Mouse (Mus musculus) hindbrain, embryonic 15.5 days (tissue): ENCODE measurements around the gene Ddo. TPM values are rescaled to one million over a fixed set of nuclear protein-coding genes. Genes with fewer than 3 reads are reported as not detected.
A peak's percentile ranks its signal among the peaks of the same experiment; 100 is the strongest.

ENCODE experiments used
- ATAC-seq: fragments of 200-750 bp; cut with Nextera tagmentation; 2 replicates; pipeline ENCODE4 v1.8.0; 2017; ENCODE audit warnings: low read depth, moderate number of reproducible peaks, moderate TSS enrichment; ENCODE audit not compliant: low FRiP score
- H3K27ac ChIP-seq: fragments of 300-500 bp; sonication (generic); replicated peaks from 2 replicates; pipeline ENCODE4 v1.5.1; 2015; ENCODE audit warnings: mild to moderate bottlenecking, inconsistent platforms
- H3K27me3 ChIP-seq: fragments of 300-500 bp; sonication (generic); 2 replicates; pipeline ENCODE4 v1.6.1; 2015; ENCODE audit warnings: control low read depth, inconsistent platforms
- H3K36me3 ChIP-seq: fragments of 300-500 bp; sonication (generic); 2 replicates; pipeline ENCODE4 v1.6.1; 2015; ENCODE audit warnings: control low read depth, inconsistent platforms
- H3K4me1 ChIP-seq: fragments of 300-500 bp; sonication (generic); replicated peaks from 2 replicates; pipeline ENCODE4 v1.6.1; 2015; ENCODE audit warnings: control low read depth, inconsistent platforms
- H3K4me2 ChIP-seq: fragments of 300-500 bp; sonication (generic); 2 replicates; pipeline ENCODE4 v1.6.1; 2015; ENCODE audit warnings: moderate library complexity, mild to moderate bottlenecking, inconsistent platforms
- H3K4me3 ChIP-seq: fragments of 300-500 bp; sonication (generic); 2 replicates; pipeline ENCODE4 v1.5.1; 2015; ENCODE audit warnings: mild to moderate bottlenecking, inconsistent platforms
- H3K9ac ChIP-seq: fragments of 300-500 bp; sonication (generic); 2 replicates; pipeline ENCODE4 v1.6.1; 2015; ENCODE audit warnings: inconsistent platforms
- H3K9me3 ChIP-seq: fragments of 300-500 bp; sonication (generic); 2 replicates; pipeline ENCODE4 v1.6.1; 2016; ENCODE audit warnings: control low read depth, inconsistent platforms
- WGBS: fragments of 180-500 bp; shearing (Covaris S2); methylation state at CpG from one replicate; pipeline ENCODE4 v1.1.7; 2015; 5-methylcytosine and 5-hydroxymethylcytosine counted together
- polyA plus RNA-seq: library from polyadenylated mRNA; unstranded; fragments of >200 nt; fragmentation: Nextera tagmentation; extraction: Ambion mirVana; gene quantifications from 2 replicates; pipeline ENCODE4 v1.2.1, GENCODE M21; 2015

The Ddo gene
- polyA plus RNA-seq, 1 experiment from 2014 or later: 1.6 TPM

GRCm38 (mm10) chr10:40687407-40687806 lies 57.6 kb downstream of the Ddo start:
- no peak overlapping the region for H3K27ac ChIP-seq
- no peaks in the 10 kb centered on the region for H3K36me3 ChIP-seq
- no peak overlapping the region for H3K4me2 ChIP-seq
- ATAC-seq: no peak
- no peak overlapping the region for H3K4me3 ChIP-seq
- no peaks in the 10 kb centered on the region for H3K27me3 ChIP-seq
- no peaks in the 10 kb centered on the region for H3K9me3 ChIP-seq
- 77% methylated on average over 2 of the region's 2 CpGs for WGBS
- no peak overlapping the region for H3K9ac ChIP-seq
- peaks cover 15% of the 10 kb centered on the region for H3K4me1 ChIP-seq

- H3K9me3 ChIP-seq: no peaks in the 10 kb centered on the region
- no peak for ATAC-seq
- WGBS: 70% methylated on average over 6 of the region's 6 CpGs
Measured at GRCm38 (mm10) chr10:40688266-40688665, 58.5 kb downstream of the Ddo start.

GRCm38 (mm10) chr10:40688873-40689272 lies 59.1 kb downstream of the Ddo start:
- H3K9ac ChIP-seq: no peak overlapping the region
- no peak for ATAC-seq
- peaks cover under 1% of the 10 kb centered on the region; the same call in 1 of the 2 replicates for H3K4me1 ChIP-seq
- no peaks in the 10 kb centered on the region for H3K36me3 ChIP-seq
- WGBS: 26% methylated on average over 1 of the region's 1 CpGs
- no peaks in the 10 kb centered on the region for H3K9me3 ChIP-seq
- no peak overlapping the region for H3K27ac ChIP-seq
- H3K4me3 ChIP-seq: no peak overlapping the region
- H3K27me3 ChIP-seq: no peaks in the 10 kb centered on the region
- H3K4me2 ChIP-seq: no peak overlapping the region

More at GRCm38 (mm10) chr10:40688266-40688665, 58.5 kb downstream of the Ddo start:
- Histone ChIP-seq H3K9ac (no peak overlapping the region), H3K4me3 (no peak overlapping the region), H3K27me3 (no peaks in the 10 kb centered on the region), H3K27ac (no peak overlapping the region), H3K4me1 (peaks cover 7% of the 10 kb centered on the region), H3K36me3 (no peaks in the 10 kb centered on the region), H3K4me2 (no peak overlapping the region)

- ATAC-seq: no peak
- H3K4me1 ChIP-seq: no peaks in the 10 kb centered on the region
- H3K4me2 ChIP-seq: no peak overlapping the region
- no peaks in the 10 kb centered on the region for H3K27me3 ChIP-seq
- H3K9me3 ChIP-seq: no peaks in the 10 kb centered on the region; the same call in 1 of the 2 replicates
- no peaks in the 10 kb centered on the region for H3K36me3 ChIP-seq
- H3K4me3 ChIP-seq: no peak overlapping the region
- no peak overlapping the region for H3K27ac ChIP-seq
- no peak overlapping the region for H3K9ac ChIP-seq
- 85% methylated on average over 4 of the region's 4 CpGs for WGBS
Measured at GRCm38 (mm10) chr10:40698652-40699051, 68.8 kb downstream of the Ddo start.

- Histone ChIP-seq H3K27me3 (no peaks in the 10 kb centered on the region), H3K4me3 (no peak overlapping the region), H3K9ac (no peak overlapping the region), H3K9me3 (no peaks in the 10 kb centered on the region), H3K27ac (no peak overlapping the region), H3K4me2 (no peak overlapping the region), H3K36me3 (no peaks in the 10 kb centered on the region), H3K4me1 (no peaks in the 10 kb centered on the region)
- ATAC-seq: no peak
- WGBS: 84% methylated on average over 7 of the region's 7 CpGs
Measured at GRCm38 (mm10) chr10:40711127-40711526, 81.3 kb downstream of the Ddo start.

- Histone ChIP-seq H3K4me3 (no peak overlapping the region), H3K36me3 (no peaks in the 10 kb centered on the region), H3K27ac (no peak overlapping the region), H3K27me3 (no peaks in the 10 kb centered on the region), H3K9ac (no peak overlapping the region), H3K9me3 (no peaks in the 10 kb centered on the region), H3K4me2 (no peak overlapping the region), H3K4me1 (0 out of 2 replicates have a peak, but pooled peaks cover 4% of the 10 kb centered on the region)
- WGBS: 38% methylated on average over 9 of the region's 9 CpGs
- ATAC-seq: peak; percentile 56
Measured at GRCm38 (mm10) chr10:40713018-40713608, 83.3 kb downstream of the Ddo start.

GRCm38 (mm10) chr10:40713829-40714228 lies 84.0 kb downstream of the Ddo start:
- Histone ChIP-seq H3K36me3 (no peaks in the 10 kb centered on the region), H3K4me2 (no peak overlapping the region), H3K4me3 (no peak overlapping the region), H3K9ac (no peak overlapping the region), H3K27me3 (no peaks in the 10 kb centered on the region), H3K9me3 (no peaks in the 10 kb centered on the region), H3K4me1 (0 out of 2 replicates have a peak, but pooled peaks cover 4% of the 10 kb centered on the region), H3K27ac (no peak overlapping the region)
- 82% methylated on average over 9 of the region's 9 CpGs for WGBS
- ATAC-seq: no peak

- H3K4me2 ChIP-seq: no peak overlapping the region
- no peak overlapping the region for H3K4me3 ChIP-seq
- no peak overlapping the region for H3K9ac ChIP-seq
- no peaks in the 10 kb centered on the region for H3K36me3 ChIP-seq
- H3K9me3 ChIP-seq: no peaks in the 10 kb centered on the region
- H3K27ac ChIP-seq: no peak overlapping the region
- 91% methylated on average over 4 of the region's 4 CpGs for WGBS
- no peaks in the 10 kb centered on the region for H3K27me3 ChIP-seq
- ATAC-seq: no peak
- 0 out of 2 replicates have a peak, but pooled peaks cover 4% of the 10 kb centered on the region for H3K4me1 ChIP-seq
Measured at GRCm38 (mm10) chr10:40715151-40715550, 85.3 kb downstream of the Ddo start.

- 68% methylated on average over 8 of the region's 8 CpGs for WGBS
- no peak overlapping the region for H3K4me2 ChIP-seq
- H3K4me3 ChIP-seq: no peak overlapping the region
- H3K27me3 ChIP-seq: no peaks in the 10 kb centered on the region
- H3K9me3 ChIP-seq: no peaks in the 10 kb centered on the region
- no peaks in the 10 kb centered on the region for H3K36me3 ChIP-seq
- 0 out of 2 replicates have a peak, but pooled peaks cover 4% of the 10 kb centered on the region for H3K4me1 ChIP-seq
- no peak for ATAC-seq
- H3K27ac ChIP-seq: no peak overlapping the region
- H3K9ac ChIP-seq: no peak overlapping the region
Measured at GRCm38 (mm10) chr10:40716296-40716695, 86.5 kb downstream of the Ddo start.

- ATAC-seq: no peak
- 87% methylated on average over 3 of the region's 3 CpGs for WGBS
- H3K4me3 ChIP-seq: no peak overlapping the region
- H3K36me3 ChIP-seq: no peaks in the 10 kb centered on the region
- 0 out of 2 replicates have a peak, but pooled peaks cover 4% of the 10 kb centered on the region for H3K4me1 ChIP-seq
- no peaks in the 10 kb centered on the region for H3K27me3 ChIP-seq
- no peak overlapping the region for H3K9ac ChIP-seq
- H3K9me3 ChIP-seq: no peaks in the 10 kb centered on the region
- H3K4me2 ChIP-seq: no peak overlapping the region
- no peak overlapping the region for H3K27ac ChIP-seq
Measured at GRCm38 (mm10) chr10:40716713-40717112, 86.9 kb downstream of the Ddo start.

- 0 out of 2 replicates have a peak, but pooled peaks cover 4% of the 10 kb centered on the region for H3K4me1 ChIP-seq
- H3K9ac ChIP-seq: no peak overlapping the region
- H3K9me3 ChIP-seq: no peaks in the 10 kb centered on the region
- no peak overlapping the region for H3K27ac ChIP-seq
- no peak for ATAC-seq
- no peaks in the 10 kb centered on the region for H3K36me3 ChIP-seq
- 91% methylated on average over 13 of the region's 13 CpGs for WGBS
- no peak overlapping the region for H3K4me2 ChIP-seq
- no peak overlapping the region for H3K4me3 ChIP-seq
- H3K27me3 ChIP-seq: no peaks in the 10 kb centered on the region
Measured at GRCm38 (mm10) chr10:40718362-40718761, 88.6 kb downstream of the Ddo start.

GRCm38 (mm10) chr10:40719062-40719461 lies 89.3 kb downstream of the Ddo start:
- H3K27me3 ChIP-seq: no peaks in the 10 kb centered on the region
- H3K9ac ChIP-seq: no peak overlapping the region
- WGBS: 56% methylated on average over 6 of the region's 6 CpGs
- ATAC-seq: no peak
- H3K4me2 ChIP-seq: no peak overlapping the region
- no peak overlapping the region for H3K4me3 ChIP-seq
- 0 out of 2 replicates have a peak, but pooled peaks cover 5% of the 10 kb centered on the region for H3K4me1 ChIP-seq
- peak overlapping the region; percentile 29; the same call in 1 of the 2 replicates for H3K27ac ChIP-seq
- no peaks in the 10 kb centered on the region for H3K9me3 ChIP-seq
- no peaks in the 10 kb centered on the region for H3K36me3 ChIP-seq

- H3K9ac ChIP-seq: no peak overlapping the region
- no peak overlapping the region for H3K27ac ChIP-seq
- no peak overlapping the region for H3K4me3 ChIP-seq
- ATAC-seq: no peak
- H3K27me3 ChIP-seq: no peaks in the 10 kb centered on the region
- 75% methylated on average over 5 of the region's 5 CpGs for WGBS
- H3K4me2 ChIP-seq: no peak overlapping the region
- H3K4me1 ChIP-seq: peaks cover 15% of the 10 kb centered on the region
- no peaks in the 10 kb centered on the region for H3K9me3 ChIP-seq
- H3K36me3 ChIP-seq: no peaks in the 10 kb centered on the region
Measured at GRCm38 (mm10) chr10:40720883-40721282, 91.1 kb downstream of the Ddo start.
